In the genomic region with DNA sequence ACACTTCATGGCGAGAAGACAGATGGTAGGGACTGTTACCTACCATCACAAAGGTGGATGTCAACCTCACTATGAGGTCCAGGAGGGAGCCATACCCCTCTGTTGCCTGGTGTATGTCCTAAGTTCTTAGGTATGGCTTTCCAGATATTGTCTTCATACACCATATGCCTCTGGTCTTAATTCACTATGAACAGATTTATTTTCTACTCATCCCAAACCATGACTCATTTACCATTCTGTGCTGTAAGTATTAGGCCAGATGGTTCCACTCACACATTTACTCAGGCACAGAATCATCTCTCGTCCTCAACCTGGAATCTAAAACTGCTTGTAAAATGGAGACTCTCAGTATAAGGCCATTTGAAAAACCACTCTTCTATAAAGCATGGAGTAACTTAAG, we compare ENCODE assay signal across 24 mouse cellular contexts.
DNase-seq lines count a peak whose midpoint lies in the region; ATAC-seq and TF ChIP-seq lines count a peak whose summit lies in the region.
"Had no signal": no experiment of that assay in that cellular context is flagged by ENCODE, and none has a peak within 500 bp of the region (broad histone marks: within the 10 kb centered on the region; RNA-seq: fewer than 3 reads in every experiment).

No protein-coding gene starts in this region.

- TF ChIP-seq CTCF in layer of hippocampus, adult 2 months (conservative IDR thresholded peaks at IDR 0.05) = no peak
- TF ChIP-seq CTCF in brain, embryonic 14.5 days (IDR thresholded peaks at IDR 0.05; ENCODE audit: borderline replicate concordance, extremely low read depth, insufficient read depth, insufficient read length) = no peak

- peak; percentile 55; the same call in 1 of the 2 replicates for ATAC-seq in forebrain, embryonic 16.5 days
- ATAC-seq in forebrain, embryonic 13.5 days = no peak
- ATAC-seq in kidney, embryonic 16.5 days (ENCODE audit: low FRiP score, low TSS enrichment) = no peak
- ATAC-seq: midbrain, embryonic 13.5 days had no signal

- peak; percentile 21 to 29 for DNase-seq in layer of hippocampus, adult 2 months (ENCODE audit: low spot score in 2 of 2)
- DNase-seq in layer of hippocampus, postnatal 25 days (ENCODE audit: extremely low spot score in 1 of 2, low spot score in 1 of 2) = no peak
- DNase-seq in NIH3T3 (ENCODE audit: low read depth) = peak; percentile 20
- DNase-seq in brain, embryonic 14.5 days (ENCODE audit: low read depth) = peak; percentile 23
- no peak for DNase-seq in kidney, postnatal 36 days
- DNase-seq: adrenal gland, postnatal 14 days; cerebellum, adult 11 months; gastrocnemius, postnatal 36 days; heart, adult 2 months; heart, postnatal 36 days; kidney, adult 11 months; liver; lung, postnatal 36 days had no signal

- no peaks in the 10 kb centered on the region for H3K36me3 ChIP-seq in forebrain, embryonic 16.5 days (ENCODE audit: control insufficient read depth, insufficient read depth)
- H3K36me3 ChIP-seq in forebrain, embryonic 13.5 days (ENCODE audit: poor library complexity, severe bottlenecking) = no peaks in the 10 kb centered on the region
- H3K36me3 ChIP-seq in kidney, embryonic 16.5 days (ENCODE audit: insufficient read depth, low read length) = no peaks in the 10 kb centered on the region
- H3K36me3 ChIP-seq: heart, embryonic 13.5 days; hindbrain, embryonic 13.5 days; kidney, embryonic 15.5 days; limb, embryonic 10.5 days; liver, embryonic 15.5 days; lung, embryonic 15.5 days; midbrain, embryonic 13.5 days had no signal

- 54% methylated on average over 2 of the region's 2 CpGs for WGBS in forebrain, embryonic 16.5 days
- WGBS in forebrain, embryonic 13.5 days = 80% methylated on average over 2 of the region's 2 CpGs
- 66% methylated on average over 2 of the region's 2 CpGs for WGBS in kidney, embryonic 16.5 days

- no peak overlapping the region for H3K27ac ChIP-seq in forebrain, embryonic 16.5 days (ENCODE audit: low read length)
- no peak overlapping the region for H3K27ac ChIP-seq in forebrain, embryonic 13.5 days
- H3K27ac ChIP-seq in layer of hippocampus, adult 2 months = no peak overlapping the region; the same call in 1 of the 2 replicates
- H3K27ac ChIP-seq in kidney, embryonic 16.5 days (ENCODE audit: low read length) = no peak overlapping the region
- H3K27ac ChIP-seq: heart, adult 2 months; heart, embryonic 13.5 days; hindbrain, embryonic 13.5 days; kidney, embryonic 15.5 days; limb, embryonic 10.5 days; liver, embryonic 15.5 days; lung, embryonic 15.5 days; midbrain, embryonic 13.5 days had no signal

- H3K4me2 ChIP-seq in forebrain, embryonic 16.5 days (ENCODE audit: low read length) = no peak overlapping the region
- no peak overlapping the region for H3K4me2 ChIP-seq in forebrain, embryonic 13.5 days
- H3K4me2 ChIP-seq in kidney, embryonic 16.5 days (replicated peaks; ENCODE audit: low read depth, low read length) = no peak overlapping the region
- H3K4me2 ChIP-seq: heart, embryonic 13.5 days; hindbrain, embryonic 13.5 days; kidney, embryonic 15.5 days; liver, embryonic 15.5 days; lung, embryonic 15.5 days; midbrain, embryonic 13.5 days had no signal

- H3K27me3 ChIP-seq in forebrain, embryonic 16.5 days (replicated peaks; ENCODE audit: control insufficient read depth, insufficient read depth, low read length) = no peaks in the 10 kb centered on the region
- H3K27me3 ChIP-seq in forebrain, embryonic 13.5 days = no peaks in the 10 kb centered on the region
- no peaks in the 10 kb centered on the region for H3K27me3 ChIP-seq in kidney, embryonic 16.5 days (ENCODE audit: insufficient read depth, low read length)
- H3K27me3 ChIP-seq: heart, embryonic 13.5 days; hindbrain, embryonic 13.5 days; liver, embryonic 15.5 days; lung, embryonic 15.5 days; megakaryocyte, embryonic 14.5 days; midbrain, embryonic 13.5 days had no signal

- no peaks in the 10 kb centered on the region for H3K4me1 ChIP-seq in forebrain, embryonic 16.5 days (replicated peaks; ENCODE audit: control insufficient read depth, insufficient read depth, low read length)
- H3K4me1 ChIP-seq in forebrain, embryonic 13.5 days = no peaks in the 10 kb centered on the region
- no peaks in the 10 kb centered on the region for H3K4me1 ChIP-seq in kidney, embryonic 16.5 days (ENCODE audit: insufficient read depth, low read length)
- H3K4me1 ChIP-seq: heart, embryonic 13.5 days; hindbrain, embryonic 13.5 days; kidney, embryonic 15.5 days; limb, embryonic 10.5 days; liver, embryonic 15.5 days; lung, embryonic 15.5 days; midbrain, embryonic 13.5 days had no signal

- H3K9ac ChIP-seq in forebrain, embryonic 16.5 days (replicated peaks; ENCODE audit: low read depth, low read length) = no peak overlapping the region
- no peak overlapping the region for H3K9ac ChIP-seq in forebrain, embryonic 13.5 days
- H3K9ac ChIP-seq in kidney, embryonic 16.5 days (replicated peaks; ENCODE audit: low read length) = no peak overlapping the region
- H3K9ac ChIP-seq: heart, embryonic 13.5 days; hindbrain, embryonic 13.5 days; kidney, embryonic 15.5 days; liver, embryonic 15.5 days; lung, embryonic 15.5 days; midbrain, embryonic 13.5 days had no signal

- no peak for TF ChIP-seq POLR2A in brain, embryonic 14.5 days (IDR thresholded peaks at IDR 0.05; ENCODE audit: borderline replicate concordance, extremely low read depth, insufficient read depth, insufficient read length, poor library complexity, severe bottlenecking)

- no peaks in the 10 kb centered on the region for H3K9me3 ChIP-seq in forebrain, embryonic 16.5 days (ENCODE audit: control insufficient read depth, low read length)
- H3K9me3 ChIP-seq in forebrain, embryonic 13.5 days (replicated peaks) = no peaks in the 10 kb centered on the region
- no peaks in the 10 kb centered on the region for H3K9me3 ChIP-seq in kidney, embryonic 16.5 days (ENCODE audit: low read length)
- H3K9me3 ChIP-seq: heart, embryonic 13.5 days; hindbrain, embryonic 13.5 days; kidney, embryonic 15.5 days; limb, embryonic 10.5 days; liver, embryonic 15.5 days; lung, embryonic 15.5 days; megakaryocyte, embryonic 14.5 days; midbrain, embryonic 13.5 days had no signal

- H3K4me3 ChIP-seq in forebrain, embryonic 16.5 days (replicated peaks; ENCODE audit: low read length) = no peak overlapping the region
- H3K4me3 ChIP-seq in forebrain, embryonic 13.5 days = no peak overlapping the region
- no peak overlapping the region for H3K4me3 ChIP-seq in layer of hippocampus, adult 2 months
- H3K4me3 ChIP-seq in kidney, embryonic 16.5 days (ENCODE audit: low read length) = no peak overlapping the region
- H3K4me3 ChIP-seq: heart, adult 2 months; heart, embryonic 13.5 days; hindbrain, embryonic 13.5 days; kidney, embryonic 15.5 days; limb, embryonic 10.5 days; liver, embryonic 15.5 days; lung, embryonic 15.5 days; megakaryocyte, embryonic 14.5 days; midbrain, embryonic 13.5 days had no signal

Comparison
In these comparisons a context has a peak if more than half of its experiments do, and no peak if none do; other contexts are left out.
1. DNase-seq: peak in layer of hippocampus, adult 2 months (2 of 2), NIH3T3 (single experiment) and brain, embryonic 14.5 days (single experiment); none in layer of hippocampus, postnatal 25 days (0 of 2) and kidney, postnatal 36 days (0 of 2).